Mouse (Mus musculus) stomach, postnatal 0 days (tissue): ENCODE data around the gene Pnkp. TPM values are rescaled to one million over a fixed set of nuclear protein-coding genes. Genes with fewer than 3 reads are reported as not detected.

Source experiments
- ATAC-seq: fragments of 200-750 bp; cut with Nextera tagmentation; 2 replicates; pipeline ENCODE4 v1.8.0; 2017; ENCODE audit not compliant: low FRiP score, low TSS enrichment
- DNase-seq: peaks from one replicate; pipeline ENCODE4 v3.0.0-alpha.2; 2016; ENCODE audit warnings: low spot score
- H3K27ac ChIP-seq: fragments of 300-500 bp; sonication (generic); replicated peaks from 2 replicates; pipeline ENCODE4 v1.5.1; 2014; ENCODE audit warnings: mild to moderate bottlenecking, control low read depth
- H3K27me3 ChIP-seq: fragments of 300-500 bp; sonication (generic); 2 replicates; pipeline ENCODE4 v1.6.1; 2014; ENCODE audit warnings: low read length; ENCODE audit not compliant: control insufficient read depth, insufficient read depth
- H3K36me3 ChIP-seq: fragments of 300-500 bp; sonication (generic); 2 replicates; pipeline ENCODE4 v1.6.1; 2014; ENCODE audit warnings: low read length, mixed read lengths; ENCODE audit not compliant: control insufficient read depth, insufficient read depth
- H3K4me1 ChIP-seq: fragments of 300-500 bp; sonication (generic); replicated peaks from 2 replicates; pipeline ENCODE4 v1.6.1; 2014; ENCODE audit warnings: antibody characterized with exemption; ENCODE audit not compliant: control insufficient read depth, insufficient read depth
- H3K4me2 ChIP-seq: fragments of 300-500 bp; sonication (generic); replicated peaks from 2 replicates; pipeline ENCODE4 v1.6.1; 2014; ENCODE audit warnings: low read depth, mild to moderate bottlenecking, control low read depth, moderate library complexity
- H3K4me3 ChIP-seq: fragments of 300-500 bp; sonication (generic); 2 replicates; pipeline ENCODE4 v1.5.1; 2014; ENCODE audit warnings: low read depth, low read length, control low read depth
- H3K9ac ChIP-seq: fragments of 300-500 bp; sonication (generic); 2 replicates; pipeline ENCODE4 v1.6.1; 2014; ENCODE audit warnings: mild to moderate bottlenecking, low read length, control low read depth, mixed read lengths
- H3K9me3 ChIP-seq: fragments of 300-500 bp; sonication (generic); 2 replicates; pipeline ENCODE4 v1.6.1; 2016; ENCODE audit warnings: low read length; ENCODE audit not compliant: control insufficient read depth
- CTCF ChIP-seq: IDR thresholded peaks from 2 replicates; pipeline ENCODE4 v1.5.1; 2016; ENCODE audit warnings: antibody characterized with exemption, low read depth, mild to moderate bottlenecking, moderate library complexity
- EP300 ChIP-seq: optimal IDR thresholded peaks from 2 replicates; pipeline ENCODE3; 2016; ENCODE audit warnings: antibody characterized with exemption
- WGBS: fragments of 180-500 bp; shearing (Covaris S2); extraction: QIAGEN DNeasy Blood & Tissue Kit; methylation state at CpG from one replicate; pipeline ENCODE4 v1.1.7; 2014; 5-methylcytosine and 5-hydroxymethylcytosine counted together
- polyA plus RNA-seq: library from polyadenylated mRNA; unstranded; fragments of >200 nt; fragmentation: Nextera tagmentation; extraction: Ambion mirVana; gene quantifications from 2 replicates; pipeline ENCODE4 v1.2.1, GENCODE M21; 2015

Gene Pnkp
- polyA plus RNA-seq, 1 experiment from 2014 or later = 23.5 TPM

GRCm38 (mm10) chr7:44820525-44820924, 36.4 kb upstream of the Pnkp start:
- ATAC-seq (no peak), DNase-seq (peak; percentile 9)
- Histone ChIP-seq H3K27me3 (no peaks in the 10 kb centered on the region), H3K27ac (no peak overlapping the region; the same call in 1 of the 2 replicates), H3K4me1 (peaks cover 12% of the 10 kb centered on the region), H3K4me3 (no peak overlapping the region), H3K36me3 (no peaks in the 10 kb centered on the region), H3K9ac (no peak overlapping the region), H3K4me2 (no peak overlapping the region), H3K9me3 (no peaks in the 10 kb centered on the region)
- 61% methylated on average over 3 of the region's 3 CpGs for WGBS
- TF ChIP-seq EP300 (no peak), CTCF (no peak)

- DNase-seq (peak; percentile 14), ATAC-seq (no peak)
- TF ChIP-seq EP300 (no peak), CTCF (peak; percentile 41)
- H3K4me3 ChIP-seq = no peak overlapping the region
- H3K27ac ChIP-seq = no peak overlapping the region
- WGBS = 73% methylated on average over 7 of the region's 7 CpGs
- H3K4me2 ChIP-seq = no peak overlapping the region
- H3K36me3 ChIP-seq = no peaks in the 10 kb centered on the region
- no peak overlapping the region for H3K9ac ChIP-seq
- no peaks in the 10 kb centered on the region for H3K9me3 ChIP-seq
- H3K27me3 ChIP-seq = no peaks in the 10 kb centered on the region
- peaks cover 12% of the 10 kb centered on the region for H3K4me1 ChIP-seq
Measured at GRCm38 (mm10) chr7:44821666-44822448, 35.1 kb upstream of the Pnkp start.

GRCm38 (mm10) chr7:44823409-44823808, 33.5 kb upstream of the Pnkp start:
- ATAC-seq (no peak), DNase-seq (peak; percentile 20)
- H3K9me3 ChIP-seq = no peaks in the 10 kb centered on the region
- 0 out of 2 replicates have a peak, but pooled peaks cover 3% of the 10 kb centered on the region for H3K36me3 ChIP-seq
- H3K4me3 ChIP-seq = no peak overlapping the region
- H3K27ac ChIP-seq = no peak overlapping the region
- H3K9ac ChIP-seq = no peak overlapping the region
- H3K4me2 ChIP-seq = no peak overlapping the region
- H3K27me3 ChIP-seq = no peaks in the 10 kb centered on the region
- peak; percentile 50 for TF ChIP-seq CTCF
- no peak for TF ChIP-seq EP300
- no peaks in the 10 kb centered on the region for H3K4me1 ChIP-seq
- 34% methylated on average over 7 of the region's 7 CpGs for WGBS

GRCm38 (mm10) chr7:44824872-44825271, 32.1 kb upstream of the Pnkp start:
- H3K27me3 ChIP-seq = no peaks in the 10 kb centered on the region
- H3K9ac ChIP-seq = no peak overlapping the region
- ATAC-seq (peak; percentile 58), DNase-seq (peak; percentile 82)
- TF ChIP-seq CTCF (peak; percentile 95), EP300 (no peak)
- 11% methylated on average over 3 of the region's 3 CpGs for WGBS
- no peaks in the 10 kb centered on the region for H3K4me1 ChIP-seq
- no peak overlapping the region for H3K4me2 ChIP-seq
- H3K9me3 ChIP-seq = no peaks in the 10 kb centered on the region
- no peak overlapping the region for H3K27ac ChIP-seq
- H3K4me3 ChIP-seq = no peak overlapping the region
- H3K36me3 ChIP-seq = peaks cover 14% of the 10 kb centered on the region

GRCm38 (mm10) chr7:44826771-44827170, 30.2 kb upstream of the Pnkp start:
- 55% methylated on average over 3 of the region's 3 CpGs for WGBS
- no peak for ATAC-seq
- H3K4me3 ChIP-seq = no peak overlapping the region
- TF ChIP-seq EP300 (no peak), CTCF (no peak)
- no peaks in the 10 kb centered on the region for H3K9me3 ChIP-seq
- H3K9ac ChIP-seq = no peak overlapping the region
- no peaks in the 10 kb centered on the region for H3K4me1 ChIP-seq
- H3K36me3 ChIP-seq = peaks cover 24% of the 10 kb centered on the region
- H3K27ac ChIP-seq = no peak overlapping the region
- H3K4me2 ChIP-seq = no peak overlapping the region
- H3K27me3 ChIP-seq = no peaks in the 10 kb centered on the region
- DNase-seq = no peak

- Histone ChIP-seq H3K4me2 (no peak overlapping the region), H3K27me3 (no peaks in the 10 kb centered on the region), H3K9ac (no peak overlapping the region), H3K4me1 (no peaks in the 10 kb centered on the region), H3K4me3 (no peak overlapping the region), H3K36me3 (peaks cover 24% of the 10 kb centered on the region), H3K27ac (no peak overlapping the region), H3K9me3 (no peaks in the 10 kb centered on the region)
- ATAC-seq (no peak), DNase-seq (no peak)
- TF ChIP-seq EP300 (no peak), CTCF (no peak)
- 94% methylated on average over 5 of the region's 5 CpGs for WGBS
Measured at GRCm38 (mm10) chr7:44828706-44829105, 28.2 kb upstream of the Pnkp start.
